Mouse (Mus musculus): ENCODE measurements around the gene Itln1.

DNA sequence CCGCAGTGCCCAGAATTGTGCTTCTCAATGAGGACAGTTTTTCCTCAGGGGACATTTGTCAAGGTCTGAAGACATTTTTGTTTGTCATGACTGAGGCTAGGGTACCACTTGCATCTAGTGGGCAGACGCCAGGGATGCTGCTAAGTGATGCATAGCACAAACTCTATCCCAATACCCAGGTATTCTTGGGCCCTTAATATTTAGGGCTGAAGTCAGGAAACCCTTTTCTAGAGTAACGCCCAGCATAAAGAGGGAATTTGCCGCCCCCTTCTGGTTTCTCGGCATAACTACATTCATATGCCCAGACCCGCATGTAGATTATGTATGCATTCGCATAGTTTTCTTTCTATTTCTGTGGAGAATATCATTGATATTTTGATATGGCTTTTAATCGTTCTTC lies 31.7 kb upstream of the Itln1 start:
- no peak for TF ChIP-seq POLR2A (IDR thresholded peaks at IDR 0.05; ENCODE audit: low read depth, low read length)
- TF ChIP-seq CTCF (IDR thresholded peaks at IDR 0.05; ENCODE audit: extremely low read depth, insufficient read depth, insufficient read length, insufficient replicate concordance): peak; percentile 51; the same call in 1 of the 2 replicates

Measured in spleen, adult 2 months (tissue).